Mouse (Mus musculus) forebrain, embryonic 11.5 days (tissue): ENCODE data around the gene Btbd19. TPM values are rescaled to one million over a fixed set of nuclear protein-coding genes. Genes with fewer than 3 reads are reported as not detected.

Experiments
- ATAC-seq: fragments of 200-750 bp; cut with Nextera tagmentation; replicated peaks from 2 replicates; pipeline ENCODE4 v1.8.0; 2017; ENCODE audit warnings: moderate TSS enrichment; ENCODE audit not compliant: low FRiP score
- DNase-seq: peaks from one replicate; pipeline ENCODE4 v3.0.0-alpha.2; 2017; ENCODE audit warnings: low spot score
- H3K27ac ChIP-seq: fragments of 300-500 bp; sonication (generic); 2 replicates; pipeline ENCODE4 v1.5.1; 2014; ENCODE audit warnings: low read depth, low read length
- H3K27me3 ChIP-seq: fragments of 300-500 bp; sonication (generic); 2 replicates; pipeline ENCODE4 v1.6.1; 2014; ENCODE audit warnings: mild to moderate bottlenecking, low read length, mixed read lengths; ENCODE audit not compliant: control insufficient read depth, insufficient read depth
- H3K36me3 ChIP-seq: fragments of 300-500 bp; sonication (generic); 2 replicates; pipeline ENCODE4 v1.6.1; 2014; ENCODE audit warnings: mild to moderate bottlenecking, low read length, moderate library complexity, mixed read lengths; ENCODE audit not compliant: control insufficient read depth, insufficient read depth
- H3K4me1 ChIP-seq: fragments of 300-500 bp; sonication (generic); replicated peaks from 2 replicates; pipeline ENCODE4 v1.6.1; 2014; ENCODE audit warnings: low read length, mixed read lengths; ENCODE audit not compliant: control insufficient read depth, insufficient read depth
- H3K4me2 ChIP-seq: fragments of 300-500 bp; sonication (generic); 2 replicates; pipeline ENCODE4 v1.6.1; 2014; ENCODE audit warnings: low read depth, mild to moderate bottlenecking, low read length, moderate library complexity, mixed read lengths; ENCODE audit not compliant: severe bottlenecking
- H3K4me3 ChIP-seq: fragments of 300-500 bp; sonication (generic); 2 replicates; pipeline ENCODE4 v1.5.1; 2014; ENCODE audit warnings: low read depth, low read length
- H3K9ac ChIP-seq: fragments of 300-500 bp; sonication (generic); 2 replicates; pipeline ENCODE4 v1.6.1; 2014; ENCODE audit warnings: low read length
- H3K9me3 ChIP-seq: fragments of 300-500 bp; sonication (generic); 2 replicates; pipeline ENCODE4 v1.6.1; 2016; ENCODE audit warnings: low read length, mixed read lengths; ENCODE audit not compliant: control insufficient read depth
- WGBS: fragments of 180-500 bp; shearing (Covaris S2); extraction: QIAGEN DNeasy Blood & Tissue Kit; methylation state at CpG from one replicate; pipeline ENCODE4 v1.1.7; 2014; 5-methylcytosine and 5-hydroxymethylcytosine counted together
- polyA plus RNA-seq: library from polyadenylated mRNA; unstranded; fragments of >200 nt; fragmentation: Nextera tagmentation; extraction: Ambion mirVana; gene quantifications from 2 replicates; pipeline ENCODE4 v1.2.1, GENCODE M21; 2014

The Btbd19 gene
- polyA plus RNA-seq, 1 experiment from 2014 or later, result 4.1 TPM

DNA sequence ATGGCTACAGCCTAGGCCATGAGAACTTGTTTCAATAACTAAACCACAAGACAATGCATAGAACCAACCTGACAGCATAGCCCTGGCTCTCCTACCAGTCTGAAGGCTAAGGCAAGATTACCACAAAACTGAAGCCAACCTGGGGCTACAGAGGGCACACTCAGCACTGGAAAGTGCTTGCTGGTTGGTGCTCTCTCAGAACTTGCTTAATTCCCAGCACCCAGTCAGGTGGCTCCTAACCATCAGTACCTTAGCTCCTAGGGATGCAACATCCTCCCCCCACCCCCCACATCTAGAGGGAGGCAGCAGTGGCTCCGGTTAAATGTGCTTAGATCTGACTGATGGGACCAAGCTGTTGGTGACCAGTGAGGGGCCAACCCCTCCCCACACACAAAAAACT, 25.9 kb upstream of the Btbd19 start:
- Histone ChIP-seq H3K4me1 (peaks cover 2% of the 10 kb centered on the region; the same call in 1 of the 2 replicates), H3K36me3 (peaks cover 34% of the 10 kb centered on the region), H3K4me3 (no peak overlapping the region), H3K9me3 (no peaks in the 10 kb centered on the region), H3K9ac (no peak overlapping the region), H3K4me2 (no peak overlapping the region), H3K27ac (no peak overlapping the region), H3K27me3 (no peaks in the 10 kb centered on the region)
- ATAC-seq (no peak), DNase-seq (no peak)
- WGBS, result 89% methylated on average over 1 of the region's 1 CpGs

DNA sequence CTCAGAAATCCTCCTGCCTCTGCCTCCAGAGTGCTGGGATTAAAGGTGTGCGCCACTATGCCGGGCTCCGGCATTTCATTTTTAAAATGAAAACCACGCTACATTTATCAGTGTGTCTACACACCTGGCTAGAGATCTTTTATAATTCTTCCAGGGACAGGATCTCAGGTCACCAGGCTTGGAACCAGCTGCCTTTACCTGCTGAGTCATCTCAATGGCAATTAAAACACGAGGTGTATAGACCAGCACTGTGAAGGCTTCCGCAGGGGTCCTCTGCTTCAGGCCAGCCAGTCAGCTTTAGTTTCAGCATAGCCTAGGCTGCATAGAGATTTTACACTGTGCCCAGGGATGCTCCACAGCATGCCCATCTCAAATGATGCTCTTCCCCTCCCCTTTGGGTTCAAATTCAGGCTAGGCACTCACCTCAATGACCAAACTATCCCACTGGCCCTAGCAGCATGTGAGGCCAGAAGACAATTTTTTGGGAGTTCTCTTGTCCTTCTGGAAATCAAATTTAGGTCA, 24.7 kb upstream of the Btbd19 start:
- no peak overlapping the region for H3K4me3 ChIP-seq
- H3K9ac ChIP-seq, result no peak overlapping the region
- H3K36me3 ChIP-seq, result peaks cover 34% of the 10 kb centered on the region
- H3K27me3 ChIP-seq, result no peaks in the 10 kb centered on the region
- no peak overlapping the region for H3K27ac ChIP-seq
- H3K4me2 ChIP-seq, result no peak overlapping the region
- no peaks in the 10 kb centered on the region for H3K9me3 ChIP-seq
- DNase-seq (no peak), ATAC-seq (no peak)
- peaks cover 2% of the 10 kb centered on the region; the same call in 1 of the 2 replicates for H3K4me1 ChIP-seq
- 88% methylated on average over 6 of the region's 6 CpGs for WGBS

DNA sequence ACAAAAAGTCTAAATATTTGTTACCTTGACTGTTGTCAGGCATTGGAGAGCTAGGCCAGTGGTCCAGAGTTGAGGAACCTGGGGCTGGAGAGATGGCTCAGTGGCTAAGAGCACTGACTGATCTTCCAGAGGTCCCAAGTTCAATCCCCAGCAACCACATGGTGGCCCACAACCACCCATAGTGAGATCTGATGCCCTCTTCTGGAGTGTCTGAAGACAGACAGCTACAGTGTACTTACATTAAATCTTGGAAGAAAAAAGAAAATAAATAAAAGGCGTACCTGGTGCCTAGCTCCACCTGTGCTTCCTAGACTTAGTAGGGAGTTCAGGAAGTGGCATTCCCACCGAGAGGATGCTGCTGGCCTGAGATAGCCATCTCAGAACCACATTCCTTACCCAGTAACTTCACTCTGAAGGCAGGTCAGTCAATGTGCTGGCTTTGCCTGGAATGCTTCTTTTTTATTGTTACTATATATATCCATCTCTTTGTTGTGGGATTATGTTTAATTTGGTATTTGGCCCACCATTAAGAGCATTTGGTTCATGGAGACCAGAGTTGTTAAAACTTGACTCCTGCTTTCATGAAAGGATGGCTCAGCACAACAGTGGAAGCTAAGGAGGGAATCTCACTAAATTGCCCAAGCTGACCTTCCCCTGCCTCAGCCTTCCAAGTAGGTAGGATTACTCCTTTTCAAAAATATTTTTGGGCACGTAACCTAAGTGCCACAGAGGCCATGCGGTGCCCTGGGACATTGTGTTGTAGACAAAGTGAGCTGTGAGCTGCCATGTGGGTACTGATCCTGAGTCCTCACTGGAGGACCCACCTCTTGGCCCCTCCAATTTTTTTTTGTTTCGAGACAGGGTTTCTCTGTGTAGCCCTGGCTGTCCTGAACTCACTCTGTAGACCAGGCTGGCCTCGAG, 24.0 kb upstream of the Btbd19 start:
- Histone ChIP-seq H3K4me3 (no peak overlapping the region), H3K27ac (no peak overlapping the region), H3K27me3 (no peaks in the 10 kb centered on the region), H3K9me3 (no peaks in the 10 kb centered on the region), H3K9ac (no peak overlapping the region), H3K36me3 (peaks cover 34% of the 10 kb centered on the region), H3K4me1 (0 out of 2 replicates have a peak, but pooled peaks cover 2% of the 10 kb centered on the region), H3K4me2 (no peak overlapping the region)
- ATAC-seq, result no peak
- WGBS, result 78% methylated on average over 6 of the region's 6 CpGs
- DNase-seq, result no peak

DNA sequence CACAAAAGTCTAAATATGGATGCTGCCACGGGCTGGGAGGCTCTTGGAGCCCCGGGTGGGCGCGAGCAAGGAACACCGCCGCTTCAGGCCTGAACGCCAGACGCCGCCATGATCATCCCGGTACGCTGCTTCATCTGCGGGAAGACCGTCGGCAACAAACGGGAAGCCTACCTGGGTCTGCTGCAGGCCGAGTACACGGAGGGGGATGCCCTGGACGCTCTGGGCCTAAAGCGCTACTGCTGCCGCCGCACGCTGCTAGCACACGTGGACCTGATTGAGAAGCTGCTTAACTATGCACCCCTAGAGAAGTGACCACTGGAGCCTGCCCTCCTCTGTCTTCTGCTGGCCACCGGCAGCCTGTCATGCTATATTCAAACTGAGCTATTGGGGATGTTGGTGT, 23.3 kb upstream of the Btbd19 start:
- Histone ChIP-seq H3K4me1 (0 out of 2 replicates have a peak, but pooled peaks cover 2% of the 10 kb centered on the region), H3K27me3 (no peaks in the 10 kb centered on the region), H3K9me3 (no peaks in the 10 kb centered on the region), H3K27ac (no peak overlapping the region), H3K9ac (no peak overlapping the region; the same call in 1 of the 2 replicates), H3K4me2 (no peak overlapping the region), H3K4me3 (no peak overlapping the region), H3K36me3 (peaks cover 31% of the 10 kb centered on the region)
- 73% methylated on average over 24 of the region's 24 CpGs for WGBS
- DNase-seq (peak; percentile 64), ATAC-seq (no peak)

DNA sequence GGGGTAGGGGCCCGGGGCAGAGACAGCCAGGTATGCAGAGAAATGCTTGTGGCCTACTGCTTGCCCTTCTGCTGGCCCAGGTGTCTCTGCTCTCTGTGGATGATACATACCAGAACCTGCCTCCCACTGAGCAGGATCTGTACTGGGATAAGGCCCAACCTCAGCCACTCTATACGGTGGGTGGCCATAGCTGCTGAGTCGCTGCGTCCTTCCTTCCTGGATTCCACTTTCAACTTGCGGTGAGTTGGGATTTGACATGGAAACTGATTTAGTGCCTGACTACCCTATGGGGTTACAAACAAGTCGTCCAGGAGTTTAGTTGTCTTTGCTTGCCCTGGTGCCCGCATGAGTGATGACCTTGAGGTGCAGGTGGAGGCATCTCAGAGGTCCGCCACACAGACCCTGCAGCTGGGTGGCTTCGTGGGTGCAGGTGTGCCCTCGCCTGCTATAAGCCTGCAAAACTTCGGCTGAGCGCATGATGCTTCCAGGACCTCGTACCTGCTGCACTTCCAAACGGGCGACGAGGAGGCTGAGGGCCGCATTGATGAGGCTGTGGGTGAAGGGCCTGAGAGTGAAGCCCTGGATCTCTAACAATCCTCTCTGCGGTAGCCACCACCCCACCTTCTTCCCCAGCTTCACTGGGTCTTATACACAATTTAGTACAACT, 22.7 kb upstream of the Btbd19 start:
- 89% methylated on average over 18 of the region's 18 CpGs for WGBS
- ATAC-seq (no peak), DNase-seq (no peak)
- Histone ChIP-seq H3K9ac (no peak overlapping the region), H3K9me3 (no peaks in the 10 kb centered on the region), H3K4me3 (no peak overlapping the region), H3K4me2 (no peak overlapping the region), H3K27me3 (no peaks in the 10 kb centered on the region), H3K36me3 (peaks cover 26% of the 10 kb centered on the region), H3K27ac (no peak overlapping the region), H3K4me1 (no peaks in the 10 kb centered on the region)

DNA sequence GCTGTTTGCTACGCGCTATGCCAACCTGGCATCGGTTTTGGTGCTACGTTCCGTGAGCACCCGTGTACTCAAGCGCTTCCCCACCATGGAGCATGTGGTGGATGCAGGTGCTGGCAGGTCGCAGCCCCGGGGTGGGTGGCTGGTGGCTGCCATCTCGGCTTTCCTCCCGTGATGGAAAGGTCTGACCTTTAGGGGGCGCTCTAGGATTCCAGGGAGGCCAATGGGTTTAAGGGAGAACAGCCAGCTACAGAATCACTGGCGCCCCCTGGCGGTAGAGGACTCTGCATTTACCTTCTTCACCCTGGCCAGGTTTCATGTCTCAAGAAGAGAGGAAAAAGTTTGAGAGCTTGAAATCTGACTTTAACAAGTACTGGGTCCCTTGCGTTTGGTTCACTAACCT, 20.7 kb upstream of the Btbd19 start:
- 25% methylated on average over 15 of the region's 15 CpGs for WGBS
- no peaks in the 10 kb centered on the region for H3K27me3 ChIP-seq
- no peak overlapping the region for H3K9ac ChIP-seq
- no peaks in the 10 kb centered on the region for H3K9me3 ChIP-seq
- H3K36me3 ChIP-seq, result peaks cover 8% of the 10 kb centered on the region
- ATAC-seq (no peak), DNase-seq (peak; percentile 93)
- H3K4me1 ChIP-seq, result no peaks in the 10 kb centered on the region
- H3K4me2 ChIP-seq, result no peak overlapping the region
- H3K4me3 ChIP-seq, result no peak overlapping the region
- H3K27ac ChIP-seq, result no peak overlapping the region

DNA sequence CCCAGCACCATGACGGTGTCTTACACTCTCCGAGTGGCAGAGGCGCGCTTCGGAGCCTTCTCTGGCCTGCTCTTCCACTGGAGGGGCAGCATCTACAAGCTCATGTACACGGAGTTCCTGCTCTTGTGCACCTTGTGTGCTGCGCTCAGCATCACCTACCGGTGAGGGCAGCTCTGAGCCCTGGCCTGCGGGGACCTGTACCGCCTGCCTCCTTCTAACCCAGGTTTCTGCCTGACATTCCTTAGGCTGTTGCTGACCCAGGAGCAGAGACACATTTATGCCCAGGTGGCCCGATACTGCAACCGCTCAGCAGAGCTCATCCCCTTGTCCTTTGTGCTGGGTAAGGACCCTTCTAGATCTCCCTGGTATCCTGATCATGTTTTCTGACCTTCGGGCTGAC, 19.7 kb upstream of the Btbd19 start:
- ATAC-seq (no peak), DNase-seq (no peak)
- 89% methylated on average over 13 of the region's 13 CpGs for WGBS
- no peak overlapping the region for H3K27ac ChIP-seq
- no peak overlapping the region for H3K4me2 ChIP-seq
- no peaks in the 10 kb centered on the region for H3K9me3 ChIP-seq
- no peak overlapping the region for H3K4me3 ChIP-seq
- H3K36me3 ChIP-seq, result peaks cover 1% of the 10 kb centered on the region
- H3K27me3 ChIP-seq, result no peaks in the 10 kb centered on the region
- H3K4me1 ChIP-seq, result no peaks in the 10 kb centered on the region
- no peak overlapping the region for H3K9ac ChIP-seq

DNA sequence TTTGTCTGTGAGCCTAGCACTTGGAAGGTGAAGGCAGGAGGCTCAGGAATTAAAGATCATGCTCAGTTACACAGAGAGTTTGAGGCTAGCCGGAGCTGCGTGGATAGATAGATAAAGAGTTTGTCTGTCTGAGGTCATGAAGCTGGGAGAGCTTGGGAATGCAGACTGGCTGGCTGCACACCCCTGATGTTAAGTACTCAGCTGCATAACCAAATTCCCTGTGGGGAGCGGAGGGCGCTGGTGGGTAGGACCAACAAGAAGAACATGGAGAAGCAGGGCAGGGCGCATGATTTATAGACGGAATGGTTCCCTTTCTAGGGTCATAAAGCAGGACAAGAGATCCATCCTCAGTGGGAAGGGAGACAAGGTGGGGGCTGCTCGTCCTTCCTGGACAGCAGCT, 17.5 kb upstream of the Btbd19 start:
- no peaks in the 10 kb centered on the region for H3K4me1 ChIP-seq
- ATAC-seq, result no peak
- no peak for DNase-seq
- H3K27ac ChIP-seq, result no peak overlapping the region
- no peak overlapping the region for H3K9ac ChIP-seq
- no peak overlapping the region for H3K4me3 ChIP-seq
- H3K9me3 ChIP-seq, result no peaks in the 10 kb centered on the region
- no peak overlapping the region for H3K4me2 ChIP-seq
- WGBS, result 73% methylated on average over 7 of the region's 7 CpGs
- no peaks in the 10 kb centered on the region for H3K36me3 ChIP-seq
- H3K27me3 ChIP-seq, result no peaks in the 10 kb centered on the region
